Mouse (Mus musculus) liver, embryonic 14.5 days (tissue): ENCODE measurements at regions not wholly inside any gene's neighbourhood (a gene's known extent, or its start where the extent isn't known, plus 50 kb on each side); places are given as distances from the start of the nearest gene placed in this dataset.

Source experiments
- CTCF ChIP-seq: IDR thresholded peaks from 2 replicates; pipeline ENCODE4 v1.5.1; 2016; ENCODE audit warnings: antibody characterized with exemption, low read depth, control low read depth
- EP300 ChIP-seq: IDR thresholded peaks from 2 replicates; pipeline ENCODE4 v1.6.1; 2016; ENCODE audit warnings: antibody characterized with exemption, low read depth

DNA sequence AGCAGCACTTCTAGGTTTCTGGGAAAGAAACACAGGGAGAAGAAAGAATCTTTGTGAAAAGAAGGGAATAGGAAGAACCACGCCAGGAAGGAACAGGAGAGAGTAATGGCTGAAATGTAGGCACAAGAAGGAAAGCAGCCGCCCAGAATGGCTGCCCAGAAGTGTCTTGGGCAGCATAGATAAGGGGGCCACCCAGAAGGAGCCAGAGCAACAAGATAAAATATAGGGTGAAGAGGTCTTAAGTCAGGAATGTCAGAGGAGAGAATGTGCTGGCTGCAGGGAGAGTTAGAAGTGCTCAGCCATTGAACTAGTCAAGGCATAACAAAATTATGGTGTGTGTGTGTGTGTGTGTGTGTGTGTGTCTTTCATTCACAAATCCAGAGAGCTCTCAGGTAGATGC is 227.7 kb upstream of the Dkk2 start:
- TF ChIP-seq CTCF, result no peak
- TF ChIP-seq EP300, result 0 out of 2 replicates have a peak, but pooled peaks have one; percentile 19
